Mouse (Mus musculus) ES-E14 (cell line): ENCODE data around the gene Dhx8.

ENCODE experiments used
- CHD2 ChIP-seq: IDR thresholded peaks from 2 replicates; pipeline ENCODE4 v1.6.1; 2014; ENCODE audit warnings: mild to moderate bottlenecking, low read depth, low read length, inconsistent platforms
- HCFC1 ChIP-seq: IDR thresholded peaks from 2 replicates; pipeline ENCODE4 v1.6.1; 2012; ENCODE audit warnings: low read length, inconsistent platforms, borderline replicate concordance; ENCODE audit not compliant: insufficient read depth
- MAFK ChIP-seq: IDR thresholded peaks from 2 replicates; pipeline ENCODE4 v1.6.1; 2014; ENCODE audit warnings: mild to moderate bottlenecking, low read depth, low read length, inconsistent platforms; ENCODE audit not compliant: insufficient read depth
- ZC3H11A ChIP-seq: IDR thresholded peaks from 2 replicates; pipeline ENCODE4 v1.6.1; 2012; ENCODE audit warnings: low read depth, mild to moderate bottlenecking, inconsistent platforms, low read length, borderline replicate concordance
- ZNF384 ChIP-seq: IDR thresholded peaks from 2 replicates; pipeline ENCODE4 v1.6.1; 2012; ENCODE audit warnings: low read depth, low read length, inconsistent platforms

- no peak for TF ChIP-seq ZC3H11A
- no peak for TF ChIP-seq HCFC1
- no peak for TF ChIP-seq MAFK
- no peak for TF ChIP-seq ZNF384
- TF ChIP-seq CHD2 = no peak
Measured at GRCm38 (mm10) chr11:101706764-101707448, 25.8 kb upstream of the Dhx8 start.
